Mouse (Mus musculus) urinary bladder, adult 2 months (tissue): Measurements from ENCODE around the gene E330017A01Rik. TPM values are rescaled to one million over a fixed set of nuclear protein-coding genes. Genes with fewer than 3 reads are reported as not detected.

Experiments
- DNase-seq: peaks from one replicate; pipeline ENCODE4 v3.0.0; 2022; ENCODE audit warnings: low spot score
- polyA plus RNA-seq: library from polyadenylated mRNA; depleted of rRNA; stranded (reverse); fragments of >200 nt; gene quantifications from 2 replicates; pipeline ENCODE4 v1.2.3, GENCODE M21; 2012

The E330017A01Rik gene
- polyA plus RNA-seq, 1 experiment, result not detected

DNA sequence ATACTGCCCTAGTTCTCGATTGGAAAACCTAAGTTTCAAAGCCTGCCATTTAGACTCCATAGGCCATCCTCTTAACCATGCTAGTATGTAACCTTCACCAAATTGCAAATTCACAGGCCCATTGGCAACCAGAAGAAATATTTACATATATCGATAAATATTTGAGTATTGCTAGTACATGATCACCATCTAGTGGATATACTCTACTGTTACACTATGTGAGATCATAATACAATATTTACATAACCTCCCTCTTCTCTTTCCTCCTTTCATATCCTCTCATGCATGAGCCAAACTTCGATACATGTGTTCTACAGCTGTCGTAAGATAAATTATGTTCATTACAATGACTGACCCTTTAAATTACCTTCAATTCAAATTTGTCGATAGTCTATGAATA lies 24.5 kb upstream of the E330017A01Rik start:
- no peak for DNase-seq

DNA sequence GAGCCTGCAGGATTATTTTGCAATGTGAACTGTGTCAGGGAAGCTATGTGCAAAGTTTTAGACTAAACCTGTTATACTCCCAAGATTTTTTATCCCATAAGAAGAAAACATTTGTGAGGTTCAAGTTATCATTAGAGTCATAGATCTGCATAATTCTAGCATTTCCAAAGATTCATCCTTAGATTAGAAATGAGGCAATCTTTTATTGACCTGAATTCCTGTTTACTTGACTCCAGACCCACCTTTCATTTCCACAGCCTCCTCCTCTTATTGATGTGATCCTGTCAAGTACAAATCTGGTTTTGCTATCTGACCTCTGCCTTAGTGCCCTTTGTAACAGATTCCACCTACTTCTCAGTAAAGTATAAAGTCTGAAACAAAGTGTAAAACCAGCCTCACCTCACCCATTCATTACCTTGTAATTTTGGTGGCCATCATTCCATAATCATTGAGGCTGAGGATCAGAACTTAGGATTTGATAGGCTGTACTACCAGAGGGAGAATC lies 23.8 kb upstream of the E330017A01Rik start:
- no peak for DNase-seq

DNA sequence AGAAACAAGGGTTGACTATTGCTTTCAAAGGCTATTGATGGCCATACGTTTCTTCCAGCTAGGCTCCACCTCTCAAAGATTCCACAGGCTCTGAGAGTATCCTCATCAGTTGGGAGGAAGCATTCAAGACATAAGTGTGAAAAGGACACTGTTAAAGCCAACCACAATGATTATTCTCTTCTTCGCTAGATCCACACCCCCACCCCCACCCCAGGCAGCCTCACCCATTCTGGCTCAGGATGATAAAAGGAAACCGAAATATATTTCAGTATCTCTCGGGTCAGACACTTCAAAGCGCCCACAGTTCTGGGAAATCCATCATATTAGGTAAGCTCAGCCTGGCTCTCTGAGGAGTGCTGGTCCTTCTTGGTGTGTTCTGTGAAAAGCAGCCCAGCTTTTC lies 23.3 kb upstream of the E330017A01Rik start:
- DNase-seq, result no peak

DNA sequence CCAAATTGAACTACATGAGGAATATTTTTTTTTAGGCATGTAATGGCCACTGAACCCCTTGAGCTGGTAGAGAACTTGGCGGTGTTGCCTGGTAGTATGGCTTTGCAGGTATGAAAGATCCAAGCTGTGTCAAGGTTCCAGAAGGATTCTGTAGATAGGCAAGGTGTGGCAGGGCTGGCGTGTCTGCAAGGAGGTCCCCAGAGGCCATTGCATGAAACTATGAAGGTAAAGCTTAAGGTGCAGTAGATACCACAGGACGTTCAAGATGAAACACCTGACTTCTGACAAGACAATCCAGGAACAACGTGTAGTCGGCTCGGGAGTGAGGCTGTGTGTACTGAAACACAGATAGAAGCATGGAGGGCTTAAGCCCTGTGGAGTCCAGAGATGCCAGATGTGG lies 20.1 kb upstream of the E330017A01Rik start:
- no peak for DNase-seq

DNA sequence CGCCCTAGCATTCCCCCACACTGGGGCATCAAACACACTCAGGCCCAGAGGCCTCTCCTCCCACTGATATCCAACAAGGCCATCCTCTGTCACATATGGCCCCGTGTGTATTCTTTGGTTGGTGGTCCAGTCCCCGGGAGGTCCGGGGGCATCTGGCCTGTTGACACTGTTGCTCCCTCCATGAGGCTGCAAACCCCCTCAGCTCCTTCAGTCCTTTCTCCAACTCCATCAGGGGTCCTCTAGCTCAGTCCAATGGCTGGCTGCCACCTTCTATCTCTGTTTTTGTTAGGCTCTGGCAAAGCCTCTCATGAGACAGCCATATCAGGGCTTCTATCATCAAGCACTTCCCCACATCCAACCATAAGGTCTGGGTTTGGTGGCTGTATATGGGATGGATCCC lies 18.0 kb upstream of the E330017A01Rik start:
- no peak for DNase-seq

DNA sequence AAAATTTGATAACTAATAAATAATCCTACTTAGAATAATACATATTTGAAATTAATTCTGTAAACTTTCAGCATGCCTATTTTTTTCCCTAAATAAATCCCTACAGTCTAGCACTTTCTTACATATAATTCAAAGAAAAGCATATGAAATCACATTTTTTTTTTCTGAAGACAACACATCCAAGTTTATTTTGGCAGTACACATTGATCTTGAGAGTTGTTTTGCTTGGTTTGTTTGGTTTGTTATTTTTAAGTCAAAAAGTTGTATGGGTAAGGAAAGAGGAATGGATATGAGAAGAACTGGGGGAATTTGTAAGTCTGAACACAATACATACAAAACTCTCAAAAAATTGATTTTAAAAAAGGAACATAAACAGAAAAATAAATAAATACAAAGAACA lies 17.2 kb upstream of the E330017A01Rik start:
- DNase-seq, result no peak

DNA sequence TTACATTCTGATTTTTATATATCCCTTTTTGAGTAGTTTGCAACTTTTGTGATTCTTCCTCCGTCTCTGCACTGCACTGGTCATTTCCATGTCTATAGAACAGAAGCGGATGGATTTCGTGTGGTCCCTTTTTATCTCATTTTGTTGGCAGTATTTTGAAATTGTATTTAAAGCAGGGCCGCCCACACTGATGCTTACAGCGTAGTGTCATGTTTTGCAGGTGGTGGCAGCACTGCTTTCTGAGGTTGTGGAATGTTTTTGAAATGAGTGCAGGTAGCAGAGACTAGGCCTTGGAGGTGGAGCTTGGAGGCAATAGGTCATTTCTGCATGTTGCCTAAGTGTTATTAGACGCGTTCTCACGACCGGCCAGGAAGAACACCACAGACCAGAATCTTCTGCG lies 11.4 kb upstream of the E330017A01Rik start:
- DNase-seq, result no peak

DNA sequence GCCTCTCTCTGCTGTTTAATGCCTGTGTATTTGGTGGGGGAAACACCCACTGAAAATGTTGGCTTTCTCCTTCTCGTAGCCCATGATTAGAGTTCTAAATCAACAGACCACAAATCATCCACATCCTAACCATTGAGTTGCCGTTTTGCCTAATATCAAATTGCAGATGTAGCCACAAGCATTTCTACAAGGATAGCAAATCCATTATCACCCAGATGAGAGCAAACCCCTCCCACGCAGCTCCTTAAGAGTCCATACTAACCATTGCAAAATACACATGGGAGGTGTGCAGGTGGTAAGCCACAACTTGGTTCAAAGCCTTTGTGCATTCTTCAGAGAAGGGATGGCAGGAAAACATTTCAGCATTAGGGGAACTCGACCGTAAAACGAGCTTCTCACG lies 523 bp downstream of the E330017A01Rik start:
- no peak for DNase-seq

DNA sequence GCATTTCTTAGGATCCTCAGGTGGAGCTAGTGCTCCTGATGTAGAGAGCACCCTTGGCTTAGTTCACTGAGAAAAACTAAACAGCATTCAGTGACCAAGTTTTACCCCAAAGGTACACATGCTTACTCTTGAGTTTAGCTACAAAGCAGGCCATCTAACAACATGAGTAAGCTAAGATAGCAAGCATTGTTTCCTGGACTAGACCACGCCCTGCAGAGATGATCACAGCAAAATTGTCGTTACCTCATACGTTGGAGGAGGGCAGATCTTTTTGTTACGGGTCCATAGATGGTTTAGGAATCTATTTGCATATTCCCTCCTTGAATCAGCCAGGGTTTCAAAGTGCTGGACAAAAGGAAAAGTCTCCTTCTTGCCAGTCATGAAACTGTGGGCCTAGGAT lies 1.1 kb downstream of the E330017A01Rik start:
- no peak for DNase-seq

DNA sequence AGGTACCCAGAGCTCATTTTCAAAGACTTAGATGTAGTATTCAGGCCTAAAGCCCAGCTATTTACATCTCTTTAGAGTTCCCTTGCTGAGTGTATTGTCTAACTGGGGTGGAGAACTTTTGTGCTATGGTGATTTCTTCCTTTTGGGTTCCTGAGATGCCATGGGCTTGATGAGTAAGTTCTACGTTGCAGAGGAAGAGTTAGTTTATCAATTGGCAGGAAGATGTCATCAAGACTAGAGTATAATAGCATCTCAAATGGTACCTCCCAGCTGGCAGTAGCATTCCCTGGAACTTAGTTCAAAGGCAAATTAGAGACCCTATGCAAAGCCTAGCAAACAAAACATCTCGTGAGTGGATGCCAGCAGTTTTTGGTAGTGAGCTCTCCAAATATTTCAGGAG lies 2.7 kb downstream of the E330017A01Rik start:
- no peak for DNase-seq

DNA sequence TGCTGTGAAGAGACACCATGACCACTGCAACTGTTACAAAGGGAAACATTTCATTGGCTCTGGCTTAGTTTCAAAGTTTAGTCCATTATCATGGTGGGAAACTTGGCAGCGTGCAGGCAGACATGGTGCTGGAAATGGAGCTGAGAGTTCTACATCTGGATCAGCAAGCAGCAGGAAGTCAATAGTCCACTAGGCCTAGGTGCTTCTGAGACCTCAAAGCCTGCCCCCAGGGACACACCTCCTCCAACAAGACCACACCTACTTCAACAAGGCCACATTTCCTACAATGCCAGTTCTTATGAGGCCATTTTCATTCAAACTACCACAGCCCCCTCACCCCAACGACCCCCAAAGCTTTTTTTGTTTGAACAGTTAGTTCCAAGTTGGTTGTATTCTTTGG lies 8.8 kb downstream of the E330017A01Rik start:
- no peak for DNase-seq

DNA sequence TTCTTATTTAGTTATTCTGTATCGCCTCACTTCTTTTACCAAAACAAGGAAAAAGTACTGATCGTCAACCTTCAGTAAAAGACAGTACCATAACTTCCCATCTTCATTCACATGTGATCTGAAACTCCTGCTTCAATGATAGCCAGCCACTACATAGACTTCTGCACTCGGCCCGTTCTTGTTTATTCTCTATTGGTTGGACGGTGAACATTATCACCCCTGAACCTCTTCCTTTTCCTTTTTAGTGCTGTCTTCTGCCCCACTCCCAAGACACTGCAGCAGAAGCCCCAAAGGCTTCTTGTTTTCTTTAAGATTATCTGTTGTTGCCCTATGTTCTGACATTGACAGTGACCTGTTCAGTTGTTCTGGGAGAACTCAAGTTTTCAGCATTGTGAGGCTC lies 9.6 kb downstream of the E330017A01Rik start:
- no peak for DNase-seq

DNA sequence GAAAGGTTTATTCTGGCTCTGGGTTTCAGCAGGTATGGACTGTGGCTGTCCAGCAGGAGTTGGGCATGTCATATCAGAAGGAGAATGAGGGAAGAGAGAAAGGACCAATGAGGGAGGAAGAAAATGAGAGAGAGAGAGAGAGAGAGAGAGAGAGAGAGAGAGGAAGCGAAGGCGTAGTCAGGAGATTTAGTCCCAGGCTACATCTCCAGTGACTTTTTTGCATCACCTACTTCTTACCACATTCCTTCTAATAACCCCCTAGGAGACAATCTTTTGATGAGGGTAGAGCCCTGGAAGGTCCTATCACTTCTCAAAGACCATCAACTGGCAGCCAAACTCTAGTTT lies 10.2 kb downstream of the E330017A01Rik start:
- DNase-seq, result no peak

DNA sequence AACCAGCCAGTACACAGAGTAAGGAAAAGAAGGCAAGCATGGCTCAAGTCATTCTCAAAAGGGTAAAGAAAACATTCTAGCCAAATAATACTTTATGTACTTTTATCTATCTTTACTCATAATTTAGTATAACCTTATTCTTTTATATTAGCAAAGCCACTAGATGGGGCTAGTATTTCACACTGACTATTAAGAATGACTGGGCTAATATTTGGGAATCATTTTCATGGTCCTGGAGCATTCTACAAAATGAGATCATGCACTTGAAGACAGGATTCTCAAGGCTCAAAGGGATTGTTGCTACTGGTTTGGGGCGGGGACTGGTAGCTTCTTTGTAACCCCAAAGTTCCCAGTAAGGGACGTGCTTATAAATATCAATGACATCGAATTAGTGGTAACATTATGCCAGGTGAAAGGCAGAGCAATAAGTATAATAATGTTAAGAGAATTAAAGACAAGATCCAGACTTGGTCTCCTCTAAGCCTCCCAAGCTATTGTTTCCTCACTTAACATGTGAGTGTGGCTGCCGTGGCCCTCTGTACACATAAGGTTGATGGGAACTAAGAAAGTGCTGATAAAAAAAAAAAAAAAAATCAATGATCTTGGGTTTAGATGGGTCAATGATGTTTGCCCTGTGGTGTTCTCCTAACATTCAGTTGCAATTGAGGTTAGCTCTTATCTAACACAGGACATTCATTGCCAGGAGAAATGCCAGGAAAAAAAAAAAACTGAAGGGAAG lies 10.8 kb downstream of the E330017A01Rik start:
- no peak for DNase-seq

DNA sequence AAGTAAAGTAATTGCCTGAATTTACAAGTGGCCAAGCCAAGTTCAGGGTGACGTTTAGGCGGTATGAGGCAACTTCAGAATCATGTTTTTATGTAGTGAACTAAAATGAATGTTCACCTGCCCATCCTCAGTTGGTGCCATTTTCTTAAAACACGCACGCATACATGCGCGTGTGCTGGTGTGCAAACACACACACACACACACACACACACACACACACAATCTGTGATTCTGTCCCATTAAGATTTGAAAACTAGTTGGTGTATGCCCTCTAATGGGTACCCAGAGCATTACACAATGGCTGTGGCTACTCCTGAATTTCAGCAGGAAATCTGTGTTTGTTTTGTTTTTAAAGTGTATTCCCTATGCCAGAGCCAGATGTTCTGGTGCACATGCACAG lies 14.6 kb downstream of the E330017A01Rik start:
- no peak for DNase-seq

DNA sequence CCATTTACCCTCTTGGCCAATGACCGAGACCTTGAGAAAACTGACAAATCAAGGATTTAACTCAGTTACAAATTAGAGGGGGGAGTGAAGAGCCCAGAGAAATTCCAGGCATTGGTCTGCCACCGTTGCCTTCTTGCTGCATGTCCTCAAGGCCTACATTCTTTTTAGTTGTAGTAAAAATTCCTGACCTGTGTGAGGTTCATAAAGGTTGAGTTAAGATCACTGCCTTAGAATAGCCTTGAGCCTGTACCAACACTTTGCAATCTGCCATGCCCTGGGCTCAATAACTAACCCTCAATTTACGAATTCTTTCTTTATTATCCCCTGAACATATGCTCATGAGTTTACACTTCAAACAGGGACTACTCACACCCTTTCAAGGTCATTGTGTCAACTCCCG lies 15.4 kb downstream of the E330017A01Rik start:
- DNase-seq, result no peak

DNA sequence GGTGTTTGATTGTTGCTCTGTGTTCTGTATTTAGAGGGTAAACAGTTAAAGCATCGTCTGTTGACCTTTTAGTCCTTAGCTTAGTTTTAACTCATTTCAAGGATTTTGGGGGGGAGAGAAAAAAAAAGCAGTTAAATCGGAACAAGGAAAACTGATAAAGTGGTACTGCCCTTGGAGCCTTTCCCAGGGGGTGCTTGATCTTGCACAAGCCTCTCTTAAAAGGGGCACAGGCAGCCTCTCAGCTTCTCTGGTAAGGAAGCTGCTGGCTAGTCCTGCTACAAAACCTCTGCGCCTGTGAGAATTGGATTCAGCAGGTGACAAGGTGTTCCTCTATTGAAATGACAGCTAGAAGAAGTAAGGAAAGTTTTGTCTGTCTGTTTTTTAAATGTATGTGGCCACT lies 16.2 kb downstream of the E330017A01Rik start:
- DNase-seq, result no peak

DNA sequence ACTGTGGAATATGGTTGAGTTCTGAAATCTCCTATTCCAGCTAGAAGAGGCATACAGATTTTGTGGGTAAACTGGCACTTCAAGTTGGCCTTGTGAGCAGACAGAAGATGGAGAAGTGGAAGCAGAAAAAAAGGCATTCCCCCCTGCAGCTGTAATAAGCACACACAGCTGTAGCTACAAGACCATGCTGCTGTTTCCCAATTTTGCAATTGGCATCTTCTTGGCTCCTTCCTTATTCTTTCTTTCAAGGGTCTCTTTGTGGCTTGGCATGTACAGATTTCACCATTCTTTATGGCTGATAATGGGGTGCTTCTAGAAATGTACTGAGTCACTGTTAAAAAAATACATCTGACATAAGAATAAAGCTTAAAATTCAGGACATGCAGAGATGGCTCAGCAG lies 21.2 kb downstream of the E330017A01Rik start:
- no peak for DNase-seq

DNA sequence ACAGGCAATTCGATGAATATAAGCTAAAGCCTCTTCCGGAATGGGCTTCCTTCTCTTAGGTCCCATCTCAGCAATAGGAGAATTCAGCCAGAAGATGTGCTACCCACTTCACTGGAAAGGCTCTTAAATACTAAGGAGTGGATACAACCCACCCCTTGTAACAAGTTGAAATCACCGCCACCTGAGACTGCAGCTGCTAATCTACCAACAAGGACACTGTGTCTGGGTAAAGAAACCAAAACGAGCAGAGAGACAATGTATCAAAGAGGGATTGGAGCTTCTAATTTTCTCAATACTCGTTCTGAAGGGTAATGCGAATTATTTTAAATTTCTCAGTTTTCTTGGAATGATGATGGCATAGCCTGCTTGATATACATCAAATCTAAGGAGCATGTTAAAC lies 21.7 kb downstream of the E330017A01Rik start, which contains the start of gene Gm813:
Gene Gm813, minus strand, starts transcription at position 101 of the 400 bp plus-strand sequence.
- DNase-seq, result no peak

DNA sequence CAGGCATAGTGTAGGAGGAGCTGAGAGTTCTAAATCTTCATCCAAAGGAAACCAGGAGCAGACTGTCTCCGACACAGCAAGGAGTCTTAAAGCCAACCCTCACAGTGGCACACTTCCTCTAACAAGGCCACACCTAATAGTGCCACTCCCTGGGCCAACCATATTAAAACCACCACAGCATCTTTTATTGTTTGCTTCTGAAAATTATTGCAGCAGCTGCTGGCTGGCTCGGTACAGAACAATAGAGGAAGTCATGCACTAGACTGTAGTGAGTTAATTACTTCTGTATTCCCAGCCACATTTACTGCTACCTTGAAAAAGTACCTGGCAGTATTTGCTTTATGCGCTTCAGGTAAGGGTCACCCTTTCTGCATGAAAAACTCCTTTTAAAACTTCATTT lies 25.6 kb downstream of the E330017A01Rik start:
- DNase-seq, result no peak

DNA sequence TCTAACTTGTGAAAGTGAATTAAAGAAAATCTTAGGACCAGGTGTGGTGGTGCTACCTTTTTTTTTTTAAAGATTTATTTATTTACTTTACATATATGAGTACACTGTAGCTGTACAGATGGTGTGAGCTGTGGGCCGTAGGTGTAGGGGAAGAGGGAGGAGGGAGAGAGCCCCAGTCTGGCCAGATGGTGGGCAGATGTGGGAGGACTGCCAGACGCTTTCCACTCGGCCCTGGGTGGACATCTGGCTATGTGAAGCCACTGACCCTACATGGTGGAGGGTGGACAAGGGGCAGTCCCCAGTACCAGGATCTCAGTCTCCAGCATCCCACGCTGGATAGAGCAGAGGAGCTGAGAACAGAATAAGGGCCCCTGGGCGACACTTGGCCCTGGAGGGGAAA lies 31.4 kb downstream of the E330017A01Rik start:
- DNase-seq, result no peak

DNA sequence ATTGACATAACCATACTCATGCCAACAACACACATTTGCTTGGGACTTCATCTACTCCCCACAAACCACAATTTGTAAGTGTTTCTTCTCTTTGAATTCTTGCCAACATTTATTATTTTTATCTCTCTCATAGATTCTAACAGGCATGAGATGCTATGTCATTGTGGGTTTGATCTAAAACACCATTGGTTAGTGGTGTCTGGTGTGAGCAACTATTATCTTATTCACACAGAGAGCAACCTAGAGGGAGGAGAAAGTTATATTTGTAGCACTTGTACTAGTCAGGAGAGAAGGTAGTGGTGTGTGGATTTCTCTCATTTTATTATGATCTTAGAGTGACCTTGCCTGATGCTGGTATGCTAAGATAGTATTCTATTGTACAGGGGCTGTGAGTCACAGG lies 33.9 kb downstream of the E330017A01Rik start:
- no peak for DNase-seq

DNA sequence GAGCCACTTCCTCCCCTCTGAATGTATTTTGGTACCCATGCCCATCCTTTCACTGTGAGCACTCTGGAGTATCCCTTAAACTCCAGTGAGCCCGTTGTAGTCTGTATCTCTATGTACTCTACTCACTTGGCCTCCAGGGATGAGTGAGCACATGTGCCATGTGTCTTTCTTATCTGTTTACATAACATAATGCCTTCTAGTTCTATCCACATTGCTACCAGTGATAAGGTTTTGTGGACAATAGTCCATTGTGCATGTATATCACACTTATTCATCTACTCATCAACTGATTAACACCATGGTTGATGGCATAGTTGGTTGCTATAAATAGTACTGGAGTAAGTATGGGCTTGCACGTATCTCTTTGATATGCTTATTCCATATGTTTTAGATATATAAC lies 34.7 kb downstream of the E330017A01Rik start:
- DNase-seq, result no peak

DNA sequence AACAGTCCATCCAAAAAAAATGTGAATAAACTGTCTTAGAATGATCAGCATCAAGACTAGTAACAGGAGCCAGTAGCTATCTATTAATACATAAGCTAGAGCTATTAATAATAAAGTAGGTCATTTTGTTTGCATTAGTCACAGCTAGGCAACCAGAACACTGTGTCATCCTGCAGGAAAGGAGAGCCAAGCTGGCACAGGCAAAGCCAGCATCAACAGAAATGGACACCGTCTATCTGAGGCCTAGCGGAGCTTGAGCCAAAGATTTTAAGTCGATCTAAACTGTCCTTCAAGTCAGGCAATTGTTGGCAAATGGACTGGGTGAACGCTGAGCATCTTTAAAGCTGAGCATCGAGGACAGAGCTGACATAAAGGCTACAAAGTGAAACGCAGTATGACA lies 37.7 kb downstream of the E330017A01Rik start:
- DNase-seq, result no peak
